Mouse (Mus musculus) testis, adult 2 months (tissue): ENCODE results near the gene Coro2a.

Experiments used
- CTCF ChIP-seq: fragments of 200-500 bp; IDR thresholded peaks from 2 replicates; pipeline ENCODE4 v1.5.1; 2012; ENCODE audit warnings: low read depth, mild to moderate bottlenecking, inconsistent platforms, low read length, moderate library complexity; ENCODE audit not compliant: control insufficient read depth, insufficient read depth, insufficient replicate concordance
- POLR2A ChIP-seq: fragments of 200-500 bp; IDR thresholded peaks from 2 replicates; pipeline ENCODE4 v1.6.1; 2012; ENCODE audit warnings: low read depth, mild to moderate bottlenecking, inconsistent platforms, low read length, moderate library complexity; ENCODE audit not compliant: control insufficient read depth

DNA sequence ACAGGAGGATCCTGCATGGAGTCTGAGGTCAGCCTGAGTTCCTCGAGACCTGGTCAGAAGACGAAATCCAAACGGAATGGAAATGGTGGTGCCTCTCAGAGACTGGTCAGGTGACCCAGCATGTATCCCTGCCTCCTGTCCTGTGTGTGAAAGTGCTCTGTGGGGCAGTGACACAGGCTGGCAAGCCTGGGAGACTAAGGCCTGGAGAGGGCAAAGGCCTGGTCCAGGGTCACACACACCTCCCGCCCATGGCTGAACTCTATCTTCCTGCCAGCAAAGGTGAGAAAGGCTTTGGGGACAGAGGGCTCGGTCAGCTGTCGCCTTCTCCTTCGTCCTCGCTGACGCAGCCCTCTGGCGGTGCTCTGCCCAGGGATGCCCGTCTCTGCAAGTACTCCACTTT lies 3.4 kb upstream of the Coro2a start:
- TF ChIP-seq POLR2A (no peak), CTCF (no peak)
